Mouse (Mus musculus) frontal cortex, adult 2 months (tissue): ENCODE measurements around the gene Zfp940. TPM values are rescaled to one million over a fixed set of nuclear protein-coding genes. Genes with fewer than 3 reads are reported as not detected.
"Not testable (repeated sequence)": the region's sequence is repeated elsewhere in the genome, so short reads cannot be mapped to it uniquely, and the experiment has no call there.

Source experiments
- DNase-seq, 2 experiments: peaks; one replicate each; pipeline ENCODE4 v3.0.0; 2022; ENCODE audit warnings: low spot score in 1 of 2; ENCODE audit errors: extremely low spot score in 1 of 2
- polyA plus RNA-seq: library from polyadenylated mRNA; depleted of rRNA; stranded (reverse); fragments of >200 nt; gene quantifications from 2 replicates; pipeline ENCODE4 v1.2.3, GENCODE M21; 2012; rRNA removed

The Zfp940 gene
- 11.3 and 11.8 TPM in 2 replicates for polyA plus RNA-seq

- peak; percentile 84 to 93 for DNase-seq
Observed at GRCm38 (mm10) chr7:29853219-29853842, at the start of gene Zfp940. TSS of gene Zfp940 (minus strand) at chr7:29853669.

GRCm38 (mm10) chr7:29898351-29898750, 44.9 kb upstream of the Zfp940 start:
- no peak for DNase-seq

- DNase-seq = no peak
Observed at GRCm38 (mm10) chr7:29892756-29893155, 39.3 kb upstream of the Zfp940 start.

- no peak for DNase-seq
Observed at GRCm38 (mm10) chr7:29890501-29890900, 37.0 kb upstream of the Zfp940 start.

GRCm38 (mm10) chr7:29880916-29881315, 27.4 kb upstream of the Zfp940 start:
- DNase-seq = no peak

GRCm38 (mm10) chr7:29880056-29880455, 26.6 kb upstream of the Zfp940 start:
- DNase-seq = no peak

- not testable (repeated sequence) for DNase-seq
Observed at GRCm38 (mm10) chr7:29877561-29877960, 24.1 kb upstream of the Zfp940 start.

GRCm38 (mm10) chr7:29874256-29874655, 20.8 kb upstream of the Zfp940 start:
- no peak for DNase-seq

GRCm38 (mm10) chr7:29861660-29862059, 8.2 kb upstream of the Zfp940 start:
- no peak for DNase-seq

GRCm38 (mm10) chr7:29859532-29860517, 6.4 kb upstream of the Zfp940 start, which contains the start of gene Zfp420:
TSS of gene Zfp420 (plus strand) at chr7:29859979.
- DNase-seq = peak; percentile 85 to 95

GRCm38 (mm10) chr7:29852831-29853218, 644 bp downstream of the Zfp940 start:
- DNase-seq = no peak

- DNase-seq = no peak
Observed at GRCm38 (mm10) chr7:29844616-29845015, 8.9 kb downstream of the Zfp940 start.

GRCm38 (mm10) chr7:29842105-29842504, 11.4 kb downstream of the Zfp940 start:
- DNase-seq = no peak

GRCm38 (mm10) chr7:29839256-29839655, 14.2 kb downstream of the Zfp940 start:
- no peak for DNase-seq

- DNase-seq = no peak
Observed at GRCm38 (mm10) chr7:29836816-29837215, 16.7 kb downstream of the Zfp940 start.

GRCm38 (mm10) chr7:29829804-29830203, 23.7 kb downstream of the Zfp940 start:
- no peak for DNase-seq

GRCm38 (mm10) chr7:29828001-29828400, 25.5 kb downstream of the Zfp940 start:
- DNase-seq = no peak

GRCm38 (mm10) chr7:29818619-29819254, 34.7 kb downstream of the Zfp940 start:
- peak; percentile 70 to 87 for DNase-seq

GRCm38 (mm10) chr7:29815910-29816429, 37.5 kb downstream of the Zfp940 start, which contains the start of gene Zfp790:
TSS of gene Zfp790 (plus strand) at chr7:29816114.
- DNase-seq = peak; percentile 93 to 95

GRCm38 (mm10) chr7:29815061-29815784, 38.2 kb downstream of the Zfp940 start:
- no peak for DNase-seq
